Mouse (Mus musculus): ENCODE measurements around the gene Gm10295.

The Gm10295 gene

DNA sequence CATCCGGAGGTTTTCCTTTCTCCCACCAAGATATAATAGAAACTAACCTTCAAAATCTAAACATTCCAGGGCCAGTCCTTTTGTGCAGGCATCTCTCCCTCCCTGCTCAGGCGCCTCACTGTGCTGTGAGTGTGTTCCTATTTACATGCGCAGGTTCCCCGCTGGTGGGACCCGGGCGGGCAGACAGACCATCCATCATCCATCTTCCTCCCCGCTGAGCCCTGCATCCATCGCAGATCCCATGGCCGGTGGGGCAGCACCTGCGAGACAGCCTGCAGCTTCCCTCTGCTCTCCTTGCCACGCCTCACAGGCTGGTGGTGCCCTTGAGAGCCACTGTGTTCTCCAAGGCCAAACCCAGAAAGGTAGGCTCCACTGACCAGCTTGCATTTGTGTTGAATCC, at the start of gene Gm10295:
Gene Gm10295, minus strand, starts transcription at position 122 of the 400 bp plus-strand sequence.
- no peak for DNase-seq (ENCODE audit: low spot score)

- no peak for DNase-seq (ENCODE audit: low spot score)
Measured at GRCm38 (mm10) chr7:71401032-71401431, 49.7 kb upstream of the Gm10295 start.

DNA sequence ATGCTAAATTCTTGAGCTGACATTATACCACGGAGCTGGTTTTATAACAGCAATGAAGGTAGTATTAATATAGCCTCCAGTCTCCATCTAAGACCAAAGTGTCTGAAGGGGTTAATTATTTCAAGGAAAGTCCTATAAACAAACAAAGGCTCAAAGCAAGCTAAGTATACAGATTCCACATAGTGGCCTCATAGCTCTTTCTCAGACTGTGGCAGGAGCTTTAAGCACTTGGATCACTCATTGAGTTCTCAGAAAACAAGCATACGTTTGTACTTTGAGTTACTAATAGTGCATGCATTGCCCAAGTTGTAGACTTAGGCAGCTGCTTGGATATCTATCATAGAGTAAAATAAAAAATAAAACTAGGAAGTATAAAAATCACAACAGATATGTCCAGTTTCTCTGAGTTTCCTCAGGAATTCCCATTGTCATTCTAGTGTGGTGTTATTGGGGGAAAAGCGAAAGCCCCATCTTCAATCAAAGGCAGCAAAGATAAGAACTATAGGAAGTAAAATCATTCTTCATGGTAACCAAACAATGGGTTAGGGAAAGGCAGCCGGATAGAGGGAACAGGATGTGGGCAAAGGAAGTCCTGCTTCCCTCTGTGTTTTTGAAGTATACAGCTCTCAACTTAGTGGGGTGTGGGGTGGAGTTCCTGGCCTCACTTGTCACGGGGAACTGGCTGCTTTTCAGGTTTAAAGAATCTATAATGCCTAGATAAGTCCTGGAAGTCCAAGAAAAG, 48.8 kb upstream of the Gm10295 start:
- DNase-seq (ENCODE audit: low spot score), result no peak

- DNase-seq (ENCODE audit: low spot score), result no peak
Measured at GRCm38 (mm10) chr7:71398959-71399756, 47.9 kb upstream of the Gm10295 start.

GRCm38 (mm10) chr7:71398389-71398788, 47.1 kb upstream of the Gm10295 start:
- DNase-seq (ENCODE audit: low spot score), result no peak

- DNase-seq (ENCODE audit: low spot score), result no peak
Measured at GRCm38 (mm10) chr7:71392795-71393341, 41.6 kb upstream of the Gm10295 start.

DNA sequence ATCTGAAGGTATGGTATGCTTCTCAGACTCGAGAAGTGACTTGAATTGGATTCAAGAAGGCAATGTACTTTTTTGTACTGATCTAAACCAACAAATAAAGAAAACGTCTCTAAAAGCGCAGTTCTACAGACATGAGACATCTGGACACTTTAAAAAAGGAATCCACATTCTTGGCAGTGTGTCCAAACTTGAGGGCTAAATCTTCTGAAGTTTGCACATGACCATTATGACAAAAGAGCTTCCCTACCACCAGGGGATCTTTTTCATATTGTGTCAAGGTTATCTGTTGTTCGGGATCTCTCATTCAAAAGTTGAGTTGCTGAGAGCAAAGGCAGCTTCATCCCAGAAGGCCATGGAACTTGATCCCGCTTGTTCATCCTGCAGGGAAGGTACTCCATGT, 40.0 kb upstream of the Gm10295 start:
- no peak for DNase-seq (ENCODE audit: low spot score)

GRCm38 (mm10) chr7:71390291-71390690, 39.0 kb upstream of the Gm10295 start:
- DNase-seq (ENCODE audit: low spot score), result no peak

GRCm38 (mm10) chr7:71386050-71386449, 34.8 kb upstream of the Gm10295 start:
- DNase-seq (ENCODE audit: low spot score), result no peak

GRCm38 (mm10) chr7:71384921-71385320, 33.6 kb upstream of the Gm10295 start:
- no peak for DNase-seq (ENCODE audit: low spot score)

GRCm38 (mm10) chr7:71383341-71384130, 32.3 kb upstream of the Gm10295 start:
- no peak for DNase-seq (ENCODE audit: low spot score)

DNA sequence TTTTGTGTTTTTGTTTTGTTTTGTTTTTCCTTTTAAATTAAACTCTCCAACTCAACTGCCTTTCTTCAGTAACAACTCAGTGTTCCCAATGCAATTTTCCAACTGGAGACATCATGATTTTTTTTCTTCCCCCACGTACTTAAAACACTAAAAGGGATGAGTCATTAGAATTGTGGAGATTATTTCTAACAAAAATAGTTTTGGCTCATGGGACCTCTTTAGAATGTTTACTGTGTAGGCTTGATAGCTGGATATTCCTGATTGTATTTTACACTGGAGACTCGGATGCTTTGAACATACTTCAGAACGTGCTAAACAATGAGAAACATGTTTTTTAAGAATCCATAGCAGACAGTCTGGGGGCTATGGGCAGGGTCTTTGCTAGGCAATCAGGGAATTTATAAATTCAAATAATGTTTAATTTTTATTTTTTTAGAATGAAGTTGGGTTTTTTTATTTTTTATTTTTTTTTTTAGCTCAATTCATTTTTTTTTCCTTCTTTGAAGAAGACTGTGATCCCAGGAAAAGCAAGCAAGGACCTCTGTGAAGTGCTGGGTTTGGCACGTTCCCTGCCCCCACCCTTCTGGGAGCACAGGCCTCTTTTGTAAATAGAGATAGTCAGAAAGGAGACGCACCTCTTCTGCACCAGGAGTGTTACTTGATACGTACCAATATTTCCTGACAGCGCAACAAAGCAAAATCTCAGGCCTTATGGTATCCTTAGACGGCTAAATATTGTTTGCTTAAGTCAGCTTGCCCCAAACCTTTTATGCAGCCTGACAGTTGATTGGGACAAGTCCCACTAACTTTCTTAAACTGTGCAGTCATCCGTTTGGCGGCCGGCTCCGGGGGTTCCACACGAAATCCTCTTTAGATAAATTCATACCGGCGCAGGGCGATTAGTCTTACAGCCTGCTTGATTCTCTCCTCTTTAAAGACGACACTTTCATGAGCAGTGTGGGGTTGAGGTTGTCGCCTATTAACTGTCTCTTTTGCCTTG, 28.8 kb upstream of the Gm10295 start:
- DNase-seq (ENCODE audit: low spot score), result no peak

DNA sequence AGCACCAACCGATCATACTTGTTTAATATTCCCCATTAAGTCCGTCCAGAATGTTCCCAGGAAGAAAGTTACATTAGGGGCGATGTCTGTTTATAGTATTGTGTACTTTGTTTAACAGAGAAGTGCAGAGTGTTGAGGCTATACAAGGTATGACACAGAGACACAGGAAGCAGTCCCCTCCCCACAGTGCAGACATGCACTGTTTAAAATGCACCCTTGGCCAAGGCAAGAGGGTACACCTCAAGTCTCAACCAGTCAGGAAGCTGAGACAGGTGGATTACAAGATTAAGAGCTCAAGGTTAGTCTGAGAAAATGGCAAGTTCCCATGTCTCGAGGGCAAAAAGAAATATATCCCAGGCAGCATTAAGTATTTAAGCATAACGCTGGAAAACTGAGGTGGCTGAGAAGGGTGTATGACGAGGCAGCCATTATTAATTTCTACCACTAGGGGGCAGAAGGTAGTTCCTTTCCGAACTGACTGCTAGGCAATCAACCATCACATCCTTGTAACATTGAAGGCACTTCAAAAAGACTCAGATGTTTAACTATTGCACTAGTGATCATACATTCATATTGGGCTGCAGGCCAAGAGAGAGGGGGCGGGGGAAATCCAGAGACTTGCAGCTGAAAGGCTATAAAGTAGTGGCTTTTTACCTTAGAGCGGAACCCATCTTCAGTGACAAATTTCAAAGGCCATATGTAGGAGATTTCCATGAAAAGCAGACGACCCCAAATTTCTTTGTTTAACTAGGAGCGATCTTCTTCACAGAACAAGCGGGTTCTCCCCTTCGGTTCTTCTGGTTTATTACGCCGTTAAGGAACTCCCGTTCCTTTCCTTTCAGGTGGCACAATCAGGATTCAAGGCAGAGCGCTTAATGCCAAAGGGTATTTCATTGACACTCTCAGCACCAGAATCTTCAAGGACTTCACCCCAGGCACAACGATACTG, 27.8 kb upstream of the Gm10295 start:
- DNase-seq (ENCODE audit: low spot score), result no peak

DNA sequence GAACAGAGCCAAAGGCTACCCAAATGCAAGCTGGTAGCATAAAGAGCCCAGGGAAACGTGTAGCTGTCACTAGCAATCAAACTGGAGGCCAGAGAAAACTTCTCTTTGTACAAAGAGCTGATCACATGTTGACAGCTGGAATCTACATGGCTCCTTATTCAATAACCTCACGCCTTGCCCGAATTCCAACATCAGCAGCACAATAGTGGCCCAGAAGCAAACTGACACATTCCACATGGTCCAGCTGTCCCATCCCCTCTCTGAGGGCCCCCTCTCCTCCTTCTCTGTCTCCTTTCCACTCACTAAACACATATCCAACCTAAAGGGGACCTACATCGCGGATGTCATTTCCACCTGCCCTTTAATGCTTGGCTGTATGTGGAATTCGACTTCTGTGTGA, 26.7 kb upstream of the Gm10295 start:
- DNase-seq (ENCODE audit: low spot score), result no peak

GRCm38 (mm10) chr7:71374059-71374458, 22.8 kb upstream of the Gm10295 start:
- no peak for DNase-seq (ENCODE audit: low spot score)

DNA sequence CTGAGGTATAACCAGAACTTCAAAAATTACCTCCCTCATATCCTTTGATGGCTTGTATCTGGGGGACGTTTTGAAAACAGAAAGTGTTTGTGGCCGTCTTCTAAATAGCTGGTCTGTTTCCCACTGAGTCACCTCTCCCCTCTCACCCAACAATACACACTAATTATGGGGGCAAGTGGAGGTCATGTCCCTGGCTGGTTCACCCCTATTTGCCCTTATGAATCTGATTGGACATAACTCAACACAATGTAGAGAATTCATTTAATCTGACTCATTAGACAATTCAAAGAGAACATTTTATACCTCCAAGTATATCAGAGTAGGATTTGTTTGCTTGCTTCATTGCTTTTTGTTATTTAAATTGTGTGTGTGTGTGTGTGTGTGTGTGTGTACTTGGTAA, 20.6 kb upstream of the Gm10295 start:
- DNase-seq (ENCODE audit: low spot score), result no peak

GRCm38 (mm10) chr7:71370746-71371145, 19.5 kb upstream of the Gm10295 start:
- no peak for DNase-seq (ENCODE audit: low spot score)

DNA sequence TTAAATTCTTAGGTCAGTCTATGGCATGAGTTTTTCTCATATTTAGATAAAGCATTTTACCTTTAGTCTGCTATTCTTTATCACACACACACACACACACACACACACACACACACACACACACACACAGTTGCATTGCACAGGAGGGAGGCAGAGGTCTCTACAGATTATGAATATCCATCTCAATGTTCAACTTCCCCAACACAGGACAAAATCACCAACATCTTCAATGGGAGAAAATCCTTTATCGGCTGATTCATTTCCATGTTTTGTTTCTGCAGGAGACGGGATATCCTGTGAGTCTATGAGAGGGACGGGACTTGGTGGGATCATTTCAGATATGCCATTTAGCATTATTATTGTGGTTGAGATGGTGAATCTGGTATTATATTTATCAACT, 18.8 kb upstream of the Gm10295 start:
- no peak for DNase-seq (ENCODE audit: low spot score)

DNA sequence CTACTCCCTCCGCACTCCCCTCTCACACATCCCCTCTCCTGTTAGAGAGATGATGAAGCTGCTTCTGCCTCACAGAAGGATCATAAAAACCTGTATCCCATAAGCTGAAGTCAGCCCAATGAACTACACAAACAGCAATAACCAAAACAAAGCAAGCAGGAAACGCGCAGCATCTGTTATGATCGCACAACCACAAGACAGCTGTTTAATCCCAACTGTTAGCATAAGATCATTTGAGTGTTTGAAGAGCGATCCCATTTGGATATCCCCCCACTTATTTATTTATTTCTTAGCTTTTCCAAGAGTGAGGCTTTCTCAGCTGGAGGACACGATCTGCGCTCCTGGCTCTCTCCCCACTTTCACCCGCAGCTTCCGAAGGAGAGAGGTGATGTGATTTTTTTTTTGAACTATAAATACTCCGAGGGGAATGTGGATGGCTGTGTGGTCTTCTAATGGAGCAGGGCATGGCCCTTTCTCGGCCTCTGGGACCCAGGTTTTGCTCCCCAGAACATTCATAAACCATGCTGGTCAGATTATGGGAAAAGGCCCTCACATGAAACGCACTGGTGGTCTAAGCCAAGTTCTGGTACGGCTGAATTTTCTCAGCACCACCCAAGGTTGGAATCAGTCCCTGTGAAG, 17.4 kb upstream of the Gm10295 start:
- no peak for DNase-seq (ENCODE audit: low spot score)

Measured in urinary bladder, postnatal 10 days (tissue).